In genomic region chr7:80753613-80754012, GRCm38 (mm10) we compare ENCODE assay signal across 9 mouse cellular contexts.
A peak's percentile ranks its signal among the peaks of the same experiment; 100 is the strongest.
DNase-seq lines count a peak whose midpoint lies in the region; ATAC-seq and TF ChIP-seq lines count a peak whose summit lies in the region.
"Had no signal": no experiment of that assay in that cellular context is flagged by ENCODE, and none has a peak within 500 bp of the region (broad histone marks: within the 10 kb centered on the region; RNA-seq: fewer than 3 reads in every experiment).

No protein-coding gene starts in this region.

- TF ChIP-seq CTCF in testis, adult 2 months (IDR thresholded peaks at IDR 0.05; ENCODE audit: control insufficient read depth, insufficient read depth, insufficient replicate concordance, low read depth, low read length): no peak

- peaks cover 4% of the 10 kb centered on the region for H3K36me3 ChIP-seq in testis, adult 2 months (ENCODE audit: control insufficient read depth, insufficient read depth, low read length)
- peaks cover 38% of the 10 kb centered on the region for H3K36me3 ChIP-seq in liver, embryonic 13.5 days
- peaks cover 23% of the 10 kb centered on the region for H3K36me3 ChIP-seq in splenic B cell, adult 2 months (ENCODE audit: control insufficient read depth, insufficient read depth, low read length, poor library complexity, severe bottlenecking)

- H3K4me1 ChIP-seq in testis, adult 2 months (ENCODE audit: control insufficient read depth, insufficient read depth, low read length): no peaks in the 10 kb centered on the region
- no peaks in the 10 kb centered on the region for H3K4me1 ChIP-seq in liver, embryonic 13.5 days (replicated peaks)
- H3K4me1 ChIP-seq: neural tube, embryonic 12.5 days had no signal

- H3K9me3 ChIP-seq in liver, embryonic 13.5 days (replicated peaks): no peaks in the 10 kb centered on the region
- H3K9me3 ChIP-seq: neural tube, embryonic 12.5 days had no signal

- no peak overlapping the region for H3K4me2 ChIP-seq in liver, embryonic 13.5 days
- H3K4me2 ChIP-seq: neural tube, embryonic 12.5 days had no signal

- H3K9ac ChIP-seq in liver, embryonic 13.5 days: no peak overlapping the region
- H3K9ac ChIP-seq: neural tube, embryonic 12.5 days had no signal

- H3K4me3 ChIP-seq in testis, adult 2 months (ENCODE audit: control insufficient read depth, low read depth, low read length): peak overlapping the region; percentile 23
- H3K4me3 ChIP-seq in liver, embryonic 13.5 days (replicated peaks): no peak overlapping the region
- H3K4me3 ChIP-seq: neural tube, embryonic 12.5 days had no signal

- H3K27ac ChIP-seq in testis, adult 2 months (ENCODE audit: control insufficient read depth, insufficient read depth, low read depth, low read length): no peak overlapping the region
- peak overlapping the region; percentile 25; the same call in 1 of the 2 replicates for H3K27ac ChIP-seq in liver, embryonic 13.5 days
- H3K27ac ChIP-seq: neural tube, embryonic 12.5 days had no signal

- TF ChIP-seq POLR2A in testis, adult 2 months (IDR thresholded peaks at IDR 0.05; ENCODE audit: control insufficient read depth, low read depth, low read length): no peak

- WGBS in liver, embryonic 13.5 days (ENCODE audit: insufficient replicate concordance): 70% methylated on average over 2 of the region's 2 CpGs

- no peaks in the 10 kb centered on the region for H3K27me3 ChIP-seq in testis, adult 2 months (ENCODE audit: control insufficient read depth, insufficient read depth, low read length)
- H3K27me3 ChIP-seq in liver, embryonic 13.5 days: no peaks in the 10 kb centered on the region
- no peaks in the 10 kb centered on the region for H3K27me3 ChIP-seq in splenic B cell, adult 2 months (ENCODE audit: control insufficient read depth, insufficient read depth, low read length, poor library complexity, severe bottlenecking)
- H3K27me3 ChIP-seq: neural tube, embryonic 12.5 days had no signal

- DNase-seq in adrenal gland, postnatal 14 days: peak; percentile 57
- no peak for DNase-seq in adrenal gland, adult 8-10 months
- DNase-seq in testis, postnatal 10 days (ENCODE audit: low spot score): no peak
- no peak for DNase-seq in liver, embryonic 13.5 days
- peak; percentile 37 for DNase-seq in splenic B cell, adult 2 months (ENCODE audit: low read depth, low spot score)
- DNase-seq in spleen, adult 12 weeks (ENCODE audit: low spot score): no peak
- DNase-seq in c-Kit-positive CD71-positive TER-119-positive erythroid progenitor cells, embryonic 14.5 days (ENCODE audit: low spot score): no peak

- ATAC-seq in liver, embryonic 13.5 days (ENCODE audit: low read depth): no peak

Comparison
In these comparisons a context has a peak if more than half of its experiments do, and no peak if none do; other contexts are left out.
1. DNase-seq: peak in adrenal gland, postnatal 14 days (single experiment) and splenic B cell, adult 2 months (single experiment); none in adrenal gland, adult 8-10 months (single experiment), testis, postnatal 10 days (single experiment), liver, embryonic 13.5 days (single experiment), spleen, adult 12 weeks (single experiment) and c-Kit-positive CD71-positive TER-119-positive erythroid progenitor cells, embryonic 14.5 days (single experiment).